ENCODE assay signal across 8 mouse cellular contexts in the genomic region with DNA sequence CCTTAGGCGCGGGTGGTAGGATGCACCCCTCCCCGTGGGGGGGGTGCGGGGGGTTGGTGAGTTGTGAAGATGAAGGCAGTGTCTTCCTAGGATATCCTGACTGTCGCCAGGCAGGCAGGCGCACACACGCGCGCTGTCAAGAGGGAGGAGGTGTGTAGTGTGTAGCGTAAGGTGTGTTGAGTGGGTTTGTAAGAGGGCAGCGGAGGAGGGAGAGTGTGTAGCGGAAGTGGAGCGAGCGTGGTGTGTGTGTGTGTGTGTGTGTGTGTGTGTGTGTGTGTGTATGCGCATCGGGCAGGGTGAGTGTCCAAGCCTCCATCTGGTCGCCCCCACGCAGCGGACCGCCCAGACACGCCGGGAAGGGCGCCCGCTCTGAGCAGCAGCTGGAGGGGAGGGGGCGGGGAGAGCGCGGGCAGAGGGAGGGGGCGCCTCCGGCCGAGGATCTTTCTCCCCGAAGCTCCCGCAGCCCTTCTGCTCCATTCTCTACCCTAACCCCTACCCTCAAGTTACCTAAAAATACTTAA. TPM values are rescaled to one million over a fixed set of nuclear protein-coding genes. Genes with fewer than 3 reads are reported as not detected.
DNase-seq lines count a peak whose midpoint lies in the region; ATAC-seq and TF ChIP-seq lines count a peak whose summit lies in the region.

No protein-coding gene starts in this region.

- peak overlapping the region; percentile 78 for H3K4me3 ChIP-seq in G1E (ENCODE audit: low read depth, low read length)
- peak overlapping the region; percentile 70 for H3K4me3 ChIP-seq in embryonic facial prominence, embryonic 10.5 days
- peak overlapping the region; percentile 68 for H3K4me3 ChIP-seq in heart, embryonic 13.5 days
- H3K4me3 ChIP-seq in kidney, postnatal 0 days (replicated peaks; ENCODE audit: low read depth, low read length), result peak overlapping the region; percentile 53
- H3K4me3 ChIP-seq in lung, embryonic 16.5 days (ENCODE audit: low read length), result peak overlapping the region; percentile 61

- no peaks in the 10 kb centered on the region; the same call in 1 of the 2 replicates for H3K9me3 ChIP-seq in G1E (replicated peaks)
- no peaks in the 10 kb centered on the region for H3K9me3 ChIP-seq in embryonic facial prominence, embryonic 10.5 days
- H3K9me3 ChIP-seq in heart, embryonic 13.5 days, result no peaks in the 10 kb centered on the region
- no peaks in the 10 kb centered on the region for H3K9me3 ChIP-seq in kidney, postnatal 0 days (replicated peaks; ENCODE audit: low read length)
- no peaks in the 10 kb centered on the region for H3K9me3 ChIP-seq in lung, embryonic 16.5 days (ENCODE audit: control insufficient read depth, low read length)

- no peak for TF ChIP-seq CTCF in G1E (IDR thresholded peaks at IDR 0.05; ENCODE audit: low read depth, low read length)
- TF ChIP-seq CTCF in kidney, postnatal 0 days (IDR thresholded peaks at IDR 0.05; ENCODE audit: low read depth), result no peak

- H3K9ac ChIP-seq in heart, embryonic 13.5 days, result peak overlapping the region; percentile 81
- 0 out of 2 replicates have a peak overlapping the region, but pooled peaks have one; percentile 38 for H3K9ac ChIP-seq in kidney, postnatal 0 days (ENCODE audit: low read depth, low read length)
- H3K9ac ChIP-seq in lung, embryonic 16.5 days (ENCODE audit: low read length), result peak overlapping the region; percentile 54

- DNase-seq in 416B (ENCODE audit: low read depth) (peak; percentile 63), G1E (ENCODE audit: low spot score) (peak; percentile 36)
- peak; percentile 57 for DNase-seq in embryonic facial prominence, embryonic 10.5 days (ENCODE audit: low spot score)
- peak; percentile 54 for DNase-seq in kidney, postnatal 0 days (ENCODE audit: low spot score)
- peak; percentile 69 for DNase-seq in thymus, postnatal 0 days (ENCODE audit: low spot score)

- H3K27me3 ChIP-seq in G1E (ENCODE audit: insufficient read depth, low read length), result peaks cover 59% of the 10 kb centered on the region
- peaks cover 92% of the 10 kb centered on the region for H3K27me3 ChIP-seq in embryonic facial prominence, embryonic 10.5 days (replicated peaks; ENCODE audit: low read depth, poor library complexity, severe bottlenecking)
- peaks cover 88% of the 10 kb centered on the region for H3K27me3 ChIP-seq in heart, embryonic 13.5 days (replicated peaks)
- H3K27me3 ChIP-seq in kidney, postnatal 0 days (ENCODE audit: insufficient read depth, low read length), result peaks cover 60% of the 10 kb centered on the region
- peaks cover 74% of the 10 kb centered on the region for H3K27me3 ChIP-seq in lung, embryonic 16.5 days (ENCODE audit: control insufficient read depth, insufficient read depth, low read depth, low read length)

- no peak for ATAC-seq in G1E (ENCODE audit: extremely low read depth, insufficient number of reproducible peaks, low FRiP score, poor library complexity, severe bottlenecking)
- peak; percentile 30; the same call in 1 of the 2 replicates for ATAC-seq in heart, embryonic 13.5 days (ENCODE audit: extremely low read depth, insufficient number of reproducible peaks, low FRiP score, low TSS enrichment)
- ATAC-seq in kidney, postnatal 0 days (replicated peaks; ENCODE audit: low FRiP score, low read depth), result peak; percentile 45
- ATAC-seq in lung, embryonic 16.5 days (ENCODE audit: low read depth), result peak; percentile 65
- ATAC-seq in neutrophil, adult 5-6 weeks (ENCODE audit: extremely low read depth, insufficient number of reproducible peaks, low FRiP score, poor library complexity, severe bottlenecking), result peak; percentile 25; the same call in 1 of the 2 replicates

- H3K36me3 ChIP-seq in G1E (replicated peaks), result peaks cover 8% of the 10 kb centered on the region
- H3K36me3 ChIP-seq in embryonic facial prominence, embryonic 10.5 days (replicated peaks), result no peaks in the 10 kb centered on the region
- no peaks in the 10 kb centered on the region for H3K36me3 ChIP-seq in heart, embryonic 13.5 days
- no peaks in the 10 kb centered on the region for H3K36me3 ChIP-seq in kidney, postnatal 0 days (ENCODE audit: insufficient read depth, low read length)
- no peaks in the 10 kb centered on the region for H3K36me3 ChIP-seq in lung, embryonic 16.5 days (ENCODE audit: control insufficient read depth, insufficient read depth, low read length)

- 0 out of 2 replicates have a peak overlapping the region, but pooled peaks have one; percentile 21 for H3K27ac ChIP-seq in embryonic facial prominence, embryonic 10.5 days (replicated peaks)
- peak overlapping the region; percentile 71; the same call in 1 of the 2 replicates for H3K27ac ChIP-seq in heart, embryonic 13.5 days (replicated peaks)
- H3K27ac ChIP-seq in kidney, postnatal 0 days, result peak overlapping the region; percentile 47
- H3K27ac ChIP-seq in lung, embryonic 16.5 days (ENCODE audit: low read length), result peak overlapping the region; percentile 49; the same call in 1 of the 2 replicates

- WGBS in embryonic facial prominence, embryonic 10.5 days, result under 1% methylated on average over 30 of the region's 32 CpGs
- under 1% methylated on average over 24 of the region's 32 CpGs for WGBS in heart, embryonic 13.5 days
- 0% methylated on average over 24 of the region's 32 CpGs for WGBS in kidney, postnatal 0 days
- WGBS in lung, embryonic 16.5 days, result under 1% methylated on average over 19 of the region's 32 CpGs

- peak overlapping the region; percentile 98 for H3K4me2 ChIP-seq in heart, embryonic 13.5 days
- H3K4me2 ChIP-seq in kidney, postnatal 0 days (ENCODE audit: low read length), result peak overlapping the region; percentile 90
- peak overlapping the region; percentile 99 for H3K4me2 ChIP-seq in lung, embryonic 16.5 days (ENCODE audit: low read depth, low read length)

- H3K4me1 ChIP-seq in G1E (ENCODE audit: insufficient read depth, low read depth, low read length), result peaks cover 32% of the 10 kb centered on the region
- H3K4me1 ChIP-seq in embryonic facial prominence, embryonic 10.5 days, result peaks cover 53% of the 10 kb centered on the region
- peaks cover 44% of the 10 kb centered on the region for H3K4me1 ChIP-seq in heart, embryonic 13.5 days
- peaks cover 12% of the 10 kb centered on the region; the same call in 1 of the 2 replicates for H3K4me1 ChIP-seq in kidney, postnatal 0 days (replicated peaks; ENCODE audit: insufficient read depth, low read length)
- H3K4me1 ChIP-seq in lung, embryonic 16.5 days (replicated peaks; ENCODE audit: control insufficient read depth, insufficient read depth, low read length), result peaks cover 21% of the 10 kb centered on the region

RNA-seq across cellular contexts. Expression of a gene that starts 1.4 kb away (rescaled TPM):
- total RNA-seq in G1E (2014; fragmentation: Nextera tagmentation) (not detected in 2 replicates), G1E (2017) (1.0 and 1.6 TPM in 2 replicates)
- polyA plus RNA-seq in G1E (2012), result 0.08 and 0.12 TPM in 2 replicates
- 0.86 and 1.1 TPM in 2 replicates for polyA plus RNA-seq in embryonic facial prominence, embryonic 10.5 days (2016; fragmentation: Nextera tagmentation; extraction: Ambion mirVana)
- polyA plus RNA-seq in heart, embryonic 13.5 days (2015; fragmentation: Nextera tagmentation; extraction: Ambion mirVana), result 0.73 and 1.4 TPM in 2 replicates
- polyA plus RNA-seq in kidney, postnatal 0 days (2015; fragmentation: Nextera tagmentation; extraction: Ambion mirVana), result 0.82 and 0.88 TPM in 2 replicates
- 0.49 and 0.99 TPM in 2 replicates for polyA plus RNA-seq in lung, embryonic 16.5 days (2015; fragmentation: Nextera tagmentation; extraction: Ambion mirVana)
- 2.6 and 3.2 TPM in 2 replicates for total RNA-seq in neutrophil, adult 5-6 weeks (2017)
- 8.7 and 10.7 TPM in 2 replicates for polyA plus RNA-seq in thymus, postnatal 0 days (2015; fragmentation: Nextera tagmentation; extraction: Ambion mirVana)

RNA-seq across cellular contexts. Expression of a gene that starts 12.1 kb away (rescaled TPM):
- total RNA-seq in G1E (2014; fragmentation: Nextera tagmentation), result 20.6 and 21.1 TPM in 2 replicates
- total RNA-seq in G1E (2017), result 21.0 and 21.5 TPM in 2 replicates
- polyA plus RNA-seq in G1E (2012), result 22.6 and 30.6 TPM in 2 replicates
- polyA plus RNA-seq in embryonic facial prominence, embryonic 10.5 days (2016; fragmentation: Nextera tagmentation; extraction: Ambion mirVana), result 84.6 and 85.1 TPM in 2 replicates
- polyA plus RNA-seq in heart, embryonic 13.5 days (2015; fragmentation: Nextera tagmentation; extraction: Ambion mirVana), result 42.8 and 43.2 TPM in 2 replicates
- 51.2 and 56.8 TPM in 2 replicates for polyA plus RNA-seq in kidney, postnatal 0 days (2015; fragmentation: Nextera tagmentation; extraction: Ambion mirVana)
- polyA plus RNA-seq in lung, embryonic 16.5 days (2015; fragmentation: Nextera tagmentation; extraction: Ambion mirVana), result 55.2 and 58.5 TPM in 2 replicates
- 12.9 and 15.0 TPM in 2 replicates for total RNA-seq in neutrophil, adult 5-6 weeks (2017)
- 33.2 and 33.3 TPM in 2 replicates for polyA plus RNA-seq in thymus, postnatal 0 days (2015; fragmentation: Nextera tagmentation; extraction: Ambion mirVana)

Comparison
In these comparisons a context has a peak if more than half of its experiments do, and no peak if none do; other contexts are left out.
1. H3K27ac ChIP-seq: peak in every context shown above with its lines; median percentile 71 in heart, embryonic 13.5 days; 49 in lung, embryonic 16.5 days; 47 in kidney, postnatal 0 days; 21 in embryonic facial prominence, embryonic 10.5 days.